Mouse (Mus musculus) hindbrain, embryonic 14.5 days (tissue): ENCODE data around the gene D430041D05Rik. TPM values are rescaled to one million over a fixed set of nuclear protein-coding genes. Genes with fewer than 3 reads are reported as not detected.

Source experiments
- ATAC-seq: fragments of 200-750 bp; cut with Nextera tagmentation; 2 replicates; pipeline ENCODE4 v1.8.0; 2017; ENCODE audit warnings: moderate number of reproducible peaks, mild to moderate bottlenecking, moderate TSS enrichment, moderate library complexity; ENCODE audit not compliant: low FRiP score
- DNase-seq: peaks from one replicate; pipeline ENCODE4 v3.0.0-alpha.2; 2015; ENCODE audit warnings: low spot score
- H3K27ac ChIP-seq: fragments of 300-500 bp; sonication (generic); 2 replicates; pipeline ENCODE4 v1.5.1; 2014; ENCODE audit warnings: mild to moderate bottlenecking, moderate library complexity
- H3K27me3 ChIP-seq: fragments of 300-500 bp; sonication (generic); 2 replicates; pipeline ENCODE4 v1.6.1; 2014; ENCODE audit warnings: mild to moderate bottlenecking, low read length, mixed read lengths; ENCODE audit not compliant: control insufficient read depth, insufficient read depth
- H3K36me3 ChIP-seq: fragments of 300-500 bp; sonication (generic); replicated peaks from 2 replicates; pipeline ENCODE4 v1.6.1; 2014; ENCODE audit not compliant: control insufficient read depth, insufficient read depth
- H3K4me1 ChIP-seq: fragments of 300-500 bp; sonication (generic); replicated peaks from 2 replicates; pipeline ENCODE4 v1.6.1; 2014; ENCODE audit warnings: antibody characterized with exemption, low read length, mixed read lengths; ENCODE audit not compliant: control insufficient read depth, insufficient read depth
- H3K4me2 ChIP-seq: fragments of 300-500 bp; sonication (generic); replicated peaks from 2 replicates; pipeline ENCODE4 v1.6.1; 2014; ENCODE audit warnings: mild to moderate bottlenecking, moderate library complexity
- H3K4me3 ChIP-seq: fragments of 300-500 bp; sonication (generic); replicated peaks from 2 replicates; pipeline ENCODE4 v1.5.1; 2014; ENCODE audit warnings: mild to moderate bottlenecking, low read length
- H3K9ac ChIP-seq: fragments of 300-500 bp; sonication (generic); 2 replicates; pipeline ENCODE4 v1.6.1; 2014
- H3K9me3 ChIP-seq: fragments of 300-500 bp; sonication (generic); 2 replicates; pipeline ENCODE4 v1.6.1; 2016; ENCODE audit warnings: low read length; ENCODE audit not compliant: control insufficient read depth
- WGBS: fragments of 180-500 bp; shearing (Covaris S2); extraction: QIAGEN DNeasy Blood & Tissue Kit; methylation state at CpG from one replicate; pipeline ENCODE4 v1.1.7; 2014; 5-methylcytosine and 5-hydroxymethylcytosine counted together
- polyA plus RNA-seq: library from polyadenylated mRNA; unstranded; fragments of >200 nt; fragmentation: Nextera tagmentation; extraction: Ambion mirVana; gene quantifications from 2 replicates; pipeline ENCODE4 v1.2.1, GENCODE M21; 2014

D430041D05Rik gene
- polyA plus RNA-seq, 1 experiment from 2014 or later = 13.4 TPM

GRCm38 (mm10) chr2:104135920-104136319 is 274.9 kb downstream of the D430041D05Rik start:
- no peak overlapping the region for H3K27ac ChIP-seq
- no peak overlapping the region for H3K4me3 ChIP-seq
- 62% methylated on average over 2 of the region's 2 CpGs for WGBS
- DNase-seq (no peak), ATAC-seq (no peak)
- H3K27me3 ChIP-seq = no peaks in the 10 kb centered on the region
- no peaks in the 10 kb centered on the region for H3K4me1 ChIP-seq
- H3K9me3 ChIP-seq = no peaks in the 10 kb centered on the region
- H3K36me3 ChIP-seq = no peaks in the 10 kb centered on the region
- no peak overlapping the region for H3K9ac ChIP-seq
- H3K4me2 ChIP-seq = no peak overlapping the region

DNA sequence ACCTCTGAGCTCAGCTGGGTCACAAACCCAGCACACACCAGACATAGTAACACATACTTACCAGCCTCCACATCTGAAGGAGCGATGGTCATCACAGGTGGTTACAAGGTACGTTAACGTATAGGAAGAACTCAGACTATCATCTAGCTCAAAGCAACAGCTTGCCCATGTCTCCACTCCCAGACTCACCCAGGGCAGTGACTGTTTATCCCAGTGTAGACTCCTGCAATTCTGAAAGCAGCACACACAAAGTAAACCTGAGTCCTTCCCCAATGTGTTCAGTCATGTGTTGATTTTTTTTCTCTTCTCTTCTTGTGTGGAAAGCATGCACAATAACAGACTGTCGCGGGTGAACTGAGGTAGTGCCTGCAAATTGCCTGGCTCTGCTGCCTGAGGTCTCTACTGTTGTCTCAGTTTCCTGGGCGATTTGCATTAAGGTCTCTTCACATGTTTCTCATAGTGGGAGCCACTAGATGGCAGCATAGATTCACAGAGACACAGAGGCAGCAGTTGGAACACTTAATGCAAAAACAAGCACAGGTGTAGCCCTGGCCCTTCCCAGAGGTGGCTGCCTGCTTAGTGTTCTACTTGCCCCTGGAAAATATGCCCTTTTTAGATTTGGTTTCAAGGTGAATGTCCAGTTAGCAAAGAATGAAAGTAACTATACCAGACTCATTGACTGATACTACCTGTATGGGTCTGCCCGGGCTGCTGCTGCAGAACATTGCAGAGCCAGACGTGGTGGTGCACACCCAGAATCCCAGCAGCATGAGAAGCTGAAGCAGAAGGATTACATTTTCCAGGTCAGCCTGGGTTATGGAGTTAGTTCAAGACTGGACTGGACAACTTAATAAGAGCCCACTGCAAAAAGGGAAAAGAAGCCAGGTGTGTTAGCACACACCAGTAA is 276.4 kb downstream of the D430041D05Rik start:
- H3K27ac ChIP-seq = no peak overlapping the region
- H3K27me3 ChIP-seq = no peaks in the 10 kb centered on the region
- WGBS = 51% methylated on average over 8 of the region's 8 CpGs
- no peak overlapping the region for H3K4me3 ChIP-seq
- DNase-seq (peak; percentile 91), ATAC-seq (peak; percentile 82)
- H3K9me3 ChIP-seq = no peaks in the 10 kb centered on the region
- H3K36me3 ChIP-seq = no peaks in the 10 kb centered on the region
- no peak overlapping the region for H3K4me2 ChIP-seq
- no peak overlapping the region for H3K9ac ChIP-seq
- H3K4me1 ChIP-seq = no peaks in the 10 kb centered on the region

- 50% methylated on average over 12 of the region's 12 CpGs for WGBS
- ATAC-seq = no peak
- no peak overlapping the region for H3K9ac ChIP-seq
- no peaks in the 10 kb centered on the region for H3K36me3 ChIP-seq
- no peak overlapping the region for H3K4me3 ChIP-seq
- H3K9me3 ChIP-seq = no peaks in the 10 kb centered on the region
- DNase-seq = no peak
- H3K4me2 ChIP-seq = no peak overlapping the region
- no peak overlapping the region for H3K27ac ChIP-seq
- no peaks in the 10 kb centered on the region for H3K4me1 ChIP-seq
- no peaks in the 10 kb centered on the region for H3K27me3 ChIP-seq
Measured at GRCm38 (mm10) chr2:104133042-104133810, 277.6 kb downstream of the D430041D05Rik start.

- ATAC-seq (no peak), DNase-seq (no peak)
- Histone ChIP-seq H3K36me3 (no peaks in the 10 kb centered on the region), H3K27me3 (no peaks in the 10 kb centered on the region), H3K4me1 (no peaks in the 10 kb centered on the region), H3K9ac (no peak overlapping the region), H3K27ac (no peak overlapping the region), H3K4me2 (no peak overlapping the region), H3K9me3 (no peaks in the 10 kb centered on the region), H3K4me3 (no peak overlapping the region)
- 75% methylated on average over 7 of the region's 7 CpGs for WGBS
Measured at GRCm38 (mm10) chr2:104132266-104132859, 278.4 kb downstream of the D430041D05Rik start.

DNA sequence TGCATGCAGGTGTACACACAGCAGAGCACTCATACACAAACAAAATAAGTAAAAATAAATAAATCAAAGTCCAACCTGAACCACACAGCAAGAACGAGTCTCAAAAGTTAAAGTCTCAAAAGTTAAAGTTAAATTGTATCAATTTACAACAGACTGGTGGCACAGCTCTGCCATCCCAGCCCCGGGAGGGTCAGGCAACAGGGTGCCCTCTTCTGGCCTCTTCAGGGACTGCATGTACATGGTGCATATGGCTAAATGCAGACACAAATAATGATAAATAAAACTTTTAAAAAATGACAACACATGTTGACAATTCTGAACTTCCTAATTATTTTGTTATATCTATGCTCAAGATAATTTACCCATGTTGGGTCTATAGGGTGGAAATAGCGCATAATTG is 279.8 kb downstream of the D430041D05Rik start:
- ATAC-seq (no peak), DNase-seq (no peak)
- Histone ChIP-seq H3K4me3 (no peak overlapping the region), H3K27me3 (no peaks in the 10 kb centered on the region), H3K36me3 (no peaks in the 10 kb centered on the region), H3K4me1 (no peaks in the 10 kb centered on the region), H3K9me3 (no peaks in the 10 kb centered on the region), H3K4me2 (no peak overlapping the region), H3K9ac (no peak overlapping the region), H3K27ac (no peak overlapping the region)
- 60% methylated on average over 3 of the region's 3 CpGs for WGBS

DNA sequence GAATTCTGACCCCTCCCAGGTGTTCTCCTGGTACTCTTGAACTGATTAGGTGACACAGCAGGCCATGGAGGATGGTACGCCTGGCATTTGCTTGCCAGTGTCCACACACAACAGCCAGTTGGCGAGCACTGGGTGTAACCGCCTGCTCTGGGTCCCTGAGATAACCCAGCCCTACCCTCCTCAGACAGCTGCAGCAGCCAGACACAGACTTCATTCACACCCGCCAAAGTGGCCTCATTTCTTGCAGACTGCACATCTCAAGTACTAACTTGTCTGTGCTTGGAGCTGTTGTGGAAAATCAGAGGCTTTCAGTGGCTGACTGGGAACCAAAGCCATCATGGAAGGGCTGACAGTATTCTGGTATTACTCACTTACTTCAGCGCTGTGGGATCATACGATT is 280.6 kb downstream of the D430041D05Rik start:
- Histone ChIP-seq H3K9ac (no peak overlapping the region), H3K4me1 (no peaks in the 10 kb centered on the region), H3K36me3 (no peaks in the 10 kb centered on the region), H3K4me2 (no peak overlapping the region), H3K27ac (no peak overlapping the region), H3K27me3 (no peaks in the 10 kb centered on the region), H3K4me3 (no peak overlapping the region), H3K9me3 (no peaks in the 10 kb centered on the region)
- WGBS = 81% methylated on average over 6 of the region's 6 CpGs
- DNase-seq (no peak), ATAC-seq (no peak)

GRCm38 (mm10) chr2:104128803-104129531 is 281.8 kb downstream of the D430041D05Rik start:
- Histone ChIP-seq H3K4me2 (no peak overlapping the region), H3K9me3 (no peaks in the 10 kb centered on the region), H3K36me3 (no peaks in the 10 kb centered on the region), H3K27me3 (no peaks in the 10 kb centered on the region; the same call in 1 of the 2 replicates), H3K27ac (no peak overlapping the region), H3K4me1 (no peaks in the 10 kb centered on the region), H3K9ac (no peak overlapping the region), H3K4me3 (no peak overlapping the region)
- 90% methylated on average over 13 of the region's 13 CpGs for WGBS
- ATAC-seq (no peak), DNase-seq (no peak)

GRCm38 (mm10) chr2:104124071-104124470 is 286.7 kb downstream of the D430041D05Rik start:
- no peak for DNase-seq
- peaks cover 7% of the 10 kb centered on the region; the same call in 1 of the 2 replicates for H3K4me1 ChIP-seq
- 79% methylated on average over 5 of the region's 5 CpGs for WGBS
- no peak overlapping the region for H3K4me2 ChIP-seq
- H3K36me3 ChIP-seq = no peaks in the 10 kb centered on the region
- no peak for ATAC-seq
- no peak overlapping the region for H3K9ac ChIP-seq
- H3K4me3 ChIP-seq = no peak overlapping the region
- H3K27me3 ChIP-seq = no peaks in the 10 kb centered on the region; the same call in 1 of the 2 replicates
- no peaks in the 10 kb centered on the region for H3K9me3 ChIP-seq
- H3K27ac ChIP-seq = no peak overlapping the region
